Mouse (Mus musculus) layer of hippocampus, adult 9-10 months (tissue): ENCODE data around the gene Glg1.
"Not testable (repeated sequence)": the region's sequence is repeated elsewhere in the genome, so short reads cannot be mapped to it uniquely, and the experiment has no call there.

ENCODE experiments used
- DNase-seq: peaks from one replicate; pipeline ENCODE4 v3.0.0; 2022; ENCODE audit warnings: low spot score

The Glg1 gene

GRCm38 (mm10) chr8:111250111-111250510 is 8.9 kb downstream of the Glg1 start:
- DNase-seq, result no peak

- DNase-seq, result no peak
Measured at GRCm38 (mm10) chr8:111248136-111248535, 10.9 kb downstream of the Glg1 start.

- DNase-seq, result not testable (repeated sequence)
Measured at GRCm38 (mm10) chr8:111246864-111247263, 12.2 kb downstream of the Glg1 start.

GRCm38 (mm10) chr8:111246287-111246830 is 12.7 kb downstream of the Glg1 start:
- no peak for DNase-seq

GRCm38 (mm10) chr8:111237301-111237700 is 21.7 kb downstream of the Glg1 start:
- DNase-seq, result no peak

- DNase-seq, result no peak
Measured at GRCm38 (mm10) chr8:111233730-111234129, 25.3 kb downstream of the Glg1 start.

GRCm38 (mm10) chr8:111224153-111224552 is 34.9 kb downstream of the Glg1 start:
- DNase-seq, result no peak

- DNase-seq, result peak; percentile 80
Measured at GRCm38 (mm10) chr8:111218107-111218506, 40.9 kb downstream of the Glg1 start.

GRCm38 (mm10) chr8:111213406-111213805 is 45.6 kb downstream of the Glg1 start:
- DNase-seq, result no peak

GRCm38 (mm10) chr8:111211180-111211579 is 47.8 kb downstream of the Glg1 start:
- no peak for DNase-seq

GRCm38 (mm10) chr8:111209874-111210273 is 49.1 kb downstream of the Glg1 start:
- DNase-seq, result no peak

- DNase-seq, result no peak
Measured at GRCm38 (mm10) chr8:111206321-111206720, 52.7 kb downstream of the Glg1 start.

- no peak for DNase-seq
Measured at GRCm38 (mm10) chr8:111205033-111205432, 54.0 kb downstream of the Glg1 start.

- DNase-seq, result no peak
Measured at GRCm38 (mm10) chr8:111203341-111203740, 55.7 kb downstream of the Glg1 start.

GRCm38 (mm10) chr8:111197966-111198365 is 61.0 kb downstream of the Glg1 start:
- no peak for DNase-seq

- no peak for DNase-seq
Measured at GRCm38 (mm10) chr8:111196181-111196580, 62.8 kb downstream of the Glg1 start.

GRCm38 (mm10) chr8:111188594-111189211 is 70.3 kb downstream of the Glg1 start:
- DNase-seq, result no peak

GRCm38 (mm10) chr8:111187470-111187869 is 71.5 kb downstream of the Glg1 start:
- no peak for DNase-seq

GRCm38 (mm10) chr8:111185472-111185947 is 73.5 kb downstream of the Glg1 start:
- DNase-seq, result peak; percentile 22

- no peak for DNase-seq
Measured at GRCm38 (mm10) chr8:111171661-111172060, 87.4 kb downstream of the Glg1 start.

GRCm38 (mm10) chr8:111157617-111158016 is 101.4 kb downstream of the Glg1 start:
- DNase-seq, result no peak

- no peak for DNase-seq
Measured at GRCm38 (mm10) chr8:111155721-111156436, 103.1 kb downstream of the Glg1 start.

- DNase-seq, result peak; percentile 53
Measured at GRCm38 (mm10) chr8:111145460-111146012, 113.5 kb downstream of the Glg1 start.
